In genomic region chr2:157384836-157385235, GRCm38 (mm10) we compare ENCODE assay signal across 21 mouse cellular contexts. TPM values are rescaled to one million over a fixed set of nuclear protein-coding genes. Genes with fewer than 3 reads are reported as not detected.
DNase-seq lines count a peak whose midpoint lies in the region; ATAC-seq and TF ChIP-seq lines count a peak whose summit lies in the region.
"Had no signal": no experiment of that assay in that cellular context is flagged by ENCODE, and none has a peak within 500 bp of the region (broad histone marks: within the 10 kb centered on the region; RNA-seq: fewer than 3 reads in every experiment).

No protein-coding gene starts in this region.

- 73% methylated on average over 4 of the region's 4 CpGs for WGBS in hindbrain, embryonic 15.5 days
- 76% methylated on average over 4 of the region's 4 CpGs for WGBS in hindbrain, embryonic 12.5 days
- WGBS in embryonic facial prominence, embryonic 14.5 days: 69% methylated on average over 4 of the region's 4 CpGs
- 40% methylated on average over 4 of the region's 4 CpGs for WGBS in midbrain, postnatal 0 days
- 70% methylated on average over 4 of the region's 4 CpGs for WGBS in kidney, embryonic 15.5 days

- no peak for ATAC-seq in hindbrain, embryonic 15.5 days (ENCODE audit: low FRiP score, low read depth)
- no peak for ATAC-seq in hindbrain, embryonic 12.5 days (ENCODE audit: low FRiP score)
- no peak for ATAC-seq in embryonic facial prominence, embryonic 14.5 days (ENCODE audit: low read depth)
- no peak for ATAC-seq in midbrain, postnatal 0 days (ENCODE audit: low FRiP score)
- ATAC-seq in kidney, embryonic 15.5 days (replicated peaks; ENCODE audit: low FRiP score): no peak
- ATAC-seq: forebrain, embryonic 14.5 days; liver, embryonic 12.5 days had no signal

- H3K9ac ChIP-seq in hindbrain, embryonic 15.5 days: no peak overlapping the region
- H3K9ac ChIP-seq in hindbrain, embryonic 12.5 days: no peak overlapping the region
- H3K9ac ChIP-seq in embryonic facial prominence, embryonic 14.5 days (ENCODE audit: low read depth, low read length): no peak overlapping the region
- no peak overlapping the region for H3K9ac ChIP-seq in midbrain, postnatal 0 days (replicated peaks; ENCODE audit: low read length, poor library complexity, severe bottlenecking)
- H3K9ac ChIP-seq in kidney, embryonic 15.5 days: no peak overlapping the region
- H3K9ac ChIP-seq: heart, embryonic 15.5 days; liver, embryonic 12.5 days; lung, embryonic 15.5 days; stomach, embryonic 15.5 days had no signal

- peak; percentile 14 for DNase-seq in embryonic facial prominence, embryonic 14.5 days (ENCODE audit: low spot score)
- DNase-seq in midbrain, postnatal 0 days (ENCODE audit: low spot score): no peak
- no peak for DNase-seq in cerebellum, adult 8-10 months
- DNase-seq: cerebellum, postnatal 10 days; heart, adult 11 months; kidney, adult 8-10 months; right cerebral cortex, adult 18-20 months had no signal

- 0 out of 2 replicates have a peak, but pooled peaks cover 4% of the 10 kb centered on the region for H3K4me1 ChIP-seq in hindbrain, embryonic 15.5 days (replicated peaks)
- no peaks in the 10 kb centered on the region for H3K4me1 ChIP-seq in hindbrain, embryonic 12.5 days
- peaks cover 80% of the 10 kb centered on the region for H3K4me1 ChIP-seq in E14TG2a.4 (replicated peaks; ENCODE audit: low read depth, low read length)
- no peaks in the 10 kb centered on the region for H3K4me1 ChIP-seq in embryonic facial prominence, embryonic 14.5 days (ENCODE audit: control insufficient read depth, insufficient read depth, low read length)
- no peaks in the 10 kb centered on the region for H3K4me1 ChIP-seq in midbrain, postnatal 0 days (ENCODE audit: insufficient read depth, low read length)
- H3K4me1 ChIP-seq in kidney, embryonic 15.5 days: no peaks in the 10 kb centered on the region
- H3K4me1 ChIP-seq: stomach, embryonic 15.5 days had no signal

- no peaks in the 10 kb centered on the region for H3K9me3 ChIP-seq in hindbrain, embryonic 15.5 days
- no peaks in the 10 kb centered on the region for H3K9me3 ChIP-seq in hindbrain, embryonic 12.5 days (replicated peaks)
- H3K9me3 ChIP-seq in E14TG2a.4 (ENCODE audit: low read length): no peaks in the 10 kb centered on the region
- H3K9me3 ChIP-seq in embryonic facial prominence, embryonic 14.5 days (ENCODE audit: control insufficient read depth, low read length): no peaks in the 10 kb centered on the region
- H3K9me3 ChIP-seq in midbrain, postnatal 0 days (ENCODE audit: low read length): no peaks in the 10 kb centered on the region
- no peaks in the 10 kb centered on the region for H3K9me3 ChIP-seq in kidney, embryonic 15.5 days (replicated peaks)
- H3K9me3 ChIP-seq: heart, embryonic 15.5 days; liver, embryonic 12.5 days; lung, embryonic 15.5 days; stomach, embryonic 15.5 days had no signal

- H3K4me2 ChIP-seq in hindbrain, embryonic 15.5 days: no peak overlapping the region
- no peak overlapping the region for H3K4me2 ChIP-seq in hindbrain, embryonic 12.5 days (replicated peaks)
- no peak overlapping the region for H3K4me2 ChIP-seq in embryonic facial prominence, embryonic 14.5 days (ENCODE audit: low read depth, low read length)
- H3K4me2 ChIP-seq in midbrain, postnatal 0 days (ENCODE audit: low read depth, low read length, poor library complexity, severe bottlenecking): no peak overlapping the region
- no peak overlapping the region for H3K4me2 ChIP-seq in kidney, embryonic 15.5 days
- H3K4me2 ChIP-seq: heart, embryonic 15.5 days; liver, embryonic 12.5 days; lung, embryonic 15.5 days; stomach, embryonic 15.5 days had no signal

- H3K27me3 ChIP-seq in hindbrain, embryonic 15.5 days: no peaks in the 10 kb centered on the region
- H3K27me3 ChIP-seq in hindbrain, embryonic 12.5 days: no peaks in the 10 kb centered on the region
- H3K27me3 ChIP-seq in E14TG2a.4 (ENCODE audit: insufficient read depth, low read length): no peaks in the 10 kb centered on the region
- no peaks in the 10 kb centered on the region for H3K27me3 ChIP-seq in embryonic facial prominence, embryonic 14.5 days (replicated peaks; ENCODE audit: control insufficient read depth, insufficient read depth, low read length)
- no peaks in the 10 kb centered on the region for H3K27me3 ChIP-seq in midbrain, postnatal 0 days (ENCODE audit: insufficient read depth, low read length)
- no peaks in the 10 kb centered on the region for H3K27me3 ChIP-seq in kidney, embryonic 15.5 days
- H3K27me3 ChIP-seq: heart, embryonic 15.5 days; liver, embryonic 12.5 days; lung, embryonic 15.5 days; stomach, embryonic 15.5 days had no signal

- no peak overlapping the region for H3K4me3 ChIP-seq in hindbrain, embryonic 15.5 days
- H3K4me3 ChIP-seq in hindbrain, embryonic 12.5 days: no peak overlapping the region
- peak overlapping the region; percentile 26; the same call in 1 of the 2 replicates for H3K4me3 ChIP-seq in E14TG2a.4 (replicated peaks; ENCODE audit: low read length)
- no peak overlapping the region for H3K4me3 ChIP-seq in embryonic facial prominence, embryonic 14.5 days (ENCODE audit: low read depth, low read length)
- H3K4me3 ChIP-seq in midbrain, postnatal 0 days (ENCODE audit: low read depth, low read length): no peak overlapping the region
- H3K4me3 ChIP-seq in kidney, embryonic 15.5 days (replicated peaks): no peak overlapping the region
- H3K4me3 ChIP-seq: heart, embryonic 15.5 days; liver, embryonic 12.5 days; lung, embryonic 15.5 days; stomach, embryonic 15.5 days had no signal

- peaks cover 5% of the 10 kb centered on the region; the same call in 1 of the 2 replicates for H3K36me3 ChIP-seq in hindbrain, embryonic 15.5 days
- H3K36me3 ChIP-seq in hindbrain, embryonic 12.5 days: peaks cover 33% of the 10 kb centered on the region
- H3K36me3 ChIP-seq in E14TG2a.4 (ENCODE audit: insufficient read depth, low read length): peaks cover 81% of the 10 kb centered on the region
- peaks cover 15% of the 10 kb centered on the region for H3K36me3 ChIP-seq in embryonic facial prominence, embryonic 14.5 days (ENCODE audit: control insufficient read depth, insufficient read depth, low read length)
- H3K36me3 ChIP-seq in midbrain, postnatal 0 days (ENCODE audit: insufficient read depth, low read length): peaks cover 9% of the 10 kb centered on the region
- H3K36me3 ChIP-seq in kidney, embryonic 15.5 days: peaks cover 55% of the 10 kb centered on the region

- peak overlapping the region; percentile 23; the same call in 1 of the 2 replicates for H3K27ac ChIP-seq in hindbrain, embryonic 15.5 days (replicated peaks)
- no peak overlapping the region; the same call in 1 of the 2 replicates for H3K27ac ChIP-seq in hindbrain, embryonic 12.5 days
- no peak overlapping the region for H3K27ac ChIP-seq in embryonic facial prominence, embryonic 14.5 days (replicated peaks; ENCODE audit: low read depth, low read length)
- peak overlapping the region; percentile 33 for H3K27ac ChIP-seq in midbrain, postnatal 0 days (ENCODE audit: low read depth, low read length)
- H3K27ac ChIP-seq in kidney, embryonic 15.5 days: no peak overlapping the region
- H3K27ac ChIP-seq: heart, embryonic 15.5 days; liver, embryonic 12.5 days; lung, embryonic 15.5 days; stomach, embryonic 15.5 days had no signal

- TF ChIP-seq CTCF in E14TG2a.4 (conservative IDR thresholded peaks at IDR 0.05; ENCODE audit: low read length): no peak
- peak; percentile 9; the same call in 1 of the 2 replicates for TF ChIP-seq CTCF in midbrain, postnatal 0 days (IDR thresholded peaks at IDR 0.05)

RNA-seq across cellular contexts. Expression of gene Manbal, which starts 17.4 kb away (rescaled TPM):
- 102 and 114 TPM in 2 replicates for polyA plus RNA-seq in hindbrain, embryonic 15.5 days (2015; fragmentation: Nextera tagmentation; extraction: Ambion mirVana)
- polyA plus RNA-seq in hindbrain, embryonic 12.5 days (2016; fragmentation: Nextera tagmentation; extraction: Ambion mirVana): 72.4 and 73.9 TPM in 2 replicates
- 39.7 and 43.3 TPM in 2 replicates for polyA plus RNA-seq in embryonic facial prominence, embryonic 14.5 days (2014; fragmentation: Nextera tagmentation; extraction: Ambion mirVana)
- total RNA-seq in midbrain, postnatal 0 days (2014; rRNA removed): 70.8 and 70.9 TPM in 2 replicates
- polyA plus RNA-seq in midbrain, postnatal 0 days (2015; fragmentation: Nextera tagmentation; extraction: Ambion mirVana): 129 and 132 TPM in 2 replicates
- polyA plus RNA-seq in kidney, embryonic 15.5 days (2015; fragmentation: Nextera tagmentation; extraction: Ambion mirVana): 71.7 and 81.2 TPM in 2 replicates

RNA-seq across cellular contexts. Expression of gene Src, which starts 33.4 kb away (rescaled TPM):
- polyA plus RNA-seq in hindbrain, embryonic 15.5 days (2015; fragmentation: Nextera tagmentation; extraction: Ambion mirVana): 34.4 and 38.4 TPM in 2 replicates
- polyA plus RNA-seq in hindbrain, embryonic 12.5 days (2016; fragmentation: Nextera tagmentation; extraction: Ambion mirVana): 33.6 and 35.1 TPM in 2 replicates
- polyA plus RNA-seq in embryonic facial prominence, embryonic 14.5 days (2014; fragmentation: Nextera tagmentation; extraction: Ambion mirVana): 12.6 and 16.2 TPM in 2 replicates
- total RNA-seq in midbrain, postnatal 0 days (2014; rRNA removed): 129 and 137 TPM in 2 replicates
- 26.1 and 26.6 TPM in 2 replicates for polyA plus RNA-seq in midbrain, postnatal 0 days (2015; fragmentation: Nextera tagmentation; extraction: Ambion mirVana)
- 17.6 and 18.2 TPM in 2 replicates for polyA plus RNA-seq in kidney, embryonic 15.5 days (2015; fragmentation: Nextera tagmentation; extraction: Ambion mirVana)

RNA-seq across cellular contexts. Expression of gene Ghrh, which starts 37.5 kb away (rescaled TPM):
- 1.2 and 1.3 TPM in 2 replicates for polyA plus RNA-seq in hindbrain, embryonic 15.5 days (2015; fragmentation: Nextera tagmentation; extraction: Ambion mirVana)
- polyA plus RNA-seq in hindbrain, embryonic 12.5 days (2016; fragmentation: Nextera tagmentation; extraction: Ambion mirVana): 0.46 and 2.8 TPM in 2 replicates
- polyA plus RNA-seq in embryonic facial prominence, embryonic 14.5 days (2014; fragmentation: Nextera tagmentation; extraction: Ambion mirVana): 0.51 TPM in 1 of 2 replicates, not detected in the other
- 1.3 and 3.0 TPM in 2 replicates for total RNA-seq in midbrain, postnatal 0 days (2014; rRNA removed)
- polyA plus RNA-seq in midbrain, postnatal 0 days (2015; fragmentation: Nextera tagmentation; extraction: Ambion mirVana): 5.0 and 7.6 TPM in 2 replicates
- 0.35 TPM in 1 of 2 replicates, not detected in the other for polyA plus RNA-seq in kidney, embryonic 15.5 days (2015; fragmentation: Nextera tagmentation; extraction: Ambion mirVana)
- total RNA-seq: adrenal gland, postnatal 4 days; ES-E14; left cerebral cortex, postnatal 36 days; megakaryocyte progenitor cell, adult 5-6 weeks had no signal
- polyA plus RNA-seq: heart, embryonic 15.5 days; liver, embryonic 12.5 days; lung, embryonic 15.5 days; spleen, adult 2 months had no signal

Comparison
In these comparisons a context has a peak if more than half of its experiments do, and no peak if none do; other contexts are left out.
1. H3K27ac ChIP-seq: peak in hindbrain, embryonic 15.5 days (single experiment) and midbrain, postnatal 0 days (single experiment); none in hindbrain, embryonic 12.5 days (single experiment), embryonic facial prominence, embryonic 14.5 days (single experiment) and kidney, embryonic 15.5 days (single experiment).